Mouse (Mus musculus): ENCODE results near the gene Ptpru.
A peak's percentile ranks its signal among the peaks of the same experiment; 100 is the strongest.
"Not testable (repeated sequence)": the region's sequence is repeated elsewhere in the genome, so short reads cannot be mapped to it uniquely, and the experiment has no call there.

The Ptpru gene

DNA sequence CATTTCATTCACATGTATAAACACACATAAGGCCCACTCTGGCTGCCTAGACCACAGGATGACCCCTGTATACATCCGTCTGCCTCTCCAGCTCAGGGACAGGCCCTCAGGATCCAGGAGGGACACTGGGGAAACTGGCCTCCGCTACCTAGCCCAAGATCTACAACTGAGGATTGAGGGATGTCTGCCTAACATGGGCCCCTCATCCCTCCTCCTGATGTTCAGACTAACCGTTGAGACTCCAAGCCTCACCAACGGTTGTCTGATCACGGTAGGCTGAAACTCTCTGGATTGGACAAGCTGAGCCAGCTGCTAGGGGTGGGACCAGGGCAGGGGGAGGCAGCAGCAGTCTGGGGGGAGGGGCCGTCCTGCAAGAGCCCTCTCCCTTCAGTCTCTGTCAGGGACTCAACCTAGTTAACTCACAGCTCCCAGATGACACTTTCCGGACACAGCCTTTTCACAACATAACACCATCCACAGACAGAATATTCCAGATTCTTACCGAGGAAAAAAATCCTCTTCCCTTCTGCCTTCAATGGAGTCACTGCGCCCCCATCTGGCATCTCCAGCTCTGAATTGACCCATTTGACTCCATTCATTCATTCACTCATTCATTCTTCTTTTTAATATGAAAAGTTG, 4.0 kb downstream of the Ptpru start:
- DNase-seq (ENCODE audit: low read depth), result no peak

DNA sequence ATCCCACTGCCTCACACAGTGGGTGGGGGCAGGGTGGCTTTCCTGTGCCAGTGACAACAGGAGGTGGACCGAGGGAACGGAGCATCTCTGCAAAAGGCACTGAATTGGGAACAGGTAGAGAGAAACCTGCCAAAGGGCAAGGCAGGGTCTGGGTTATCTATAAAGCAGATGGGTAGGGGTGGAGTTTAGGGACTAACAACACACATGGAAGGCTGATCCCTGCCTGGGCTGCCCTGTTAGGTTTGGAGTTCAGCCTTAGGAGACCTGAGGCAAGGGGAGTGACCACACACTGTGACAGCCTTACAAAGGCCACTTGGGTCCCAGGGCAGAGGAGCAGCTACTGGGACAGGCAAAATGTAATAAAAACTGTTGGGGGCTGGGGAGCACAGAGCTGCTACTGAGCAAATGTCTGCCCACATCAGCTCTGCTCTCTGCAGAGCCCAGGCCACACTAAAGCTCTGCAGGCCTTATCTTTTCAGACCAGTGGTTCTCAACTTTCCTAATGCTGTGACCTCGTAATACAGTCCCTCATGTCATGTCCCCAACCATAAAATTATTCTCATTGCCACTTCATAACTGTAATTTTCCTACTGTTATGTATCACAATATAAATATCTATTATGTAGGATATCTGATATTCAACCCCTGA, 5.2 kb downstream of the Ptpru start:
- no peak for DNase-seq (ENCODE audit: low read depth)

DNA sequence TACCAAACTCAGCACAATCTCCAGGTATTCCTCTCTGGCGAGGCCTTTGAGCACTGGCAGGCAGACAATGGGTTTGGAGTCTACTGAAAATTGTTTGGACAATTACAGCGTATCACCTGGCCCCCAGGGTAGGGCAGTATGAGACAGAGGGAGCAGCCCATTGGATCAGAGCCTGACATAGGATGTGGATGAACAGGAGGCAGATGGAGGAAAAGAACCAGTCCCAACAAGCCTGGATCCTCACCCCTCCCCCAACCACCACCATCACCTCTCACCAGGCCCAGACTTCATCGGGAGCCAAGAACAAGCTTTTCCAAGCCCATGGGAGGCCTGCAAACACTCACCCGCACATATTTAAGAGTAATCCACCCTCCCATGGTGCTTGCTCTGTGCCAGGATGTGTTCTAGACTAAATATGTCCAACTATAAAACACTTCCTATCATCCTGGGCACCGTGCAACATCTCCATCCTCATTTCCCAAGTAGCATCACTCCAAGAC, 6.5 kb downstream of the Ptpru start:
- DNase-seq (ENCODE audit: low read depth), result no peak

DNA sequence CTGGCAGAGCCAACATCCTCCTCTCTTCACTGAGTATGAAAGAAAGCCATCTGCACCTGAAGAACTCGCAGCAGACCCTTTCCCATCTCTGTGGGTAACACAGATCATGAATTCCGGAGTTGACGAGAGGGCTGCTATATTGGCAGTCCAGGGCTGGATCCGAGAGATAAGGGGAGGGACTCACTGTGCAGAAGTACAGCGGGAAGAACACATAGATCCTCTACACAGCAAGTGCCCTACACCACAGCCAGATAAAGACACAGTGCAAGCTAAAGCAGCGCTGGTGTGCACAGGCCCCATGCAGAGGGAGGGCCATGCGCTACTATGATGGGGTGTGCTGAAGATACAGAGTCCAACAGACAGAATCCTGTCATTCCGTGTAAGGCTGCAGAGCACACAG, 9.0 kb downstream of the Ptpru start:
- DNase-seq (ENCODE audit: low read depth), result no peak

DNA sequence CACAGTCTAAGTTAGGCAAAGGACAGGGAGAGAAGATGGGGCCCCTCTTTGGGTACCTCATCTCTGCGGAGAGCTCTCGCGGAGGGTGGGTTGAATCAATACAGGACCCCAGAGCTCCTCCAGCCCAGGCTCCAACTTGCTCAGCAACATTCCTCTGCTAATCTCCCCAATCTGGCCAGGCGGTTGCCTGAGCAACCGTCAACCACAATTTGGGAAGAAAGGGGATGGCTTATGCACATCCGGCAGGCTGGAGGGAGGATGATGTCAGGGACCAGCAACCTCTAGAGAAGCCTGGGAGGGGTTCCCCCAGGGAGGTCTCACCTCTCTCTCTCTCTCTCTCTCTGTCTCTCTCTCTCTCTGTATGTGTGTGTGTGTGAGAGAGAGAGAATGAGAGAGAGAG, 11.2 kb downstream of the Ptpru start:
- no peak for DNase-seq (ENCODE audit: low read depth)

DNA sequence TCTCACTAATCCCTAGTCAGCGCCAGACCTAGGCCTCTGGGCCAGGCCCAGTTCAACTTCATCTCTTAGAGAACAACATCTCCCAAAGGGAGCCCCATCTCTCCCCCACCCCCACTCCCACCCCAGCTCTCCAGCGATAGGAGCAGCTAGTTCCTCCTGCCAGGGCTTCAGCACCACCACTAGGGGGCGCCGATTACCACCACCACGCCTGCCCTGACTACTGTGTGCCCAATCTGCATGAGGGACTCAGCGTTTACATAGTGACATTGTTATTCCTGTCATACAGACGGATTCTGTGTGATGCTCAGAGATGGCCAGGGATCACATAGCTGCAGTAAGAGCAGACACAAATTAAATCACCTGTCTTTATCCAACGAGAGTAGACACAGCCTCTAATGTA, 12.3 kb downstream of the Ptpru start:
- peak; percentile 69 for DNase-seq (ENCODE audit: low read depth)

DNA sequence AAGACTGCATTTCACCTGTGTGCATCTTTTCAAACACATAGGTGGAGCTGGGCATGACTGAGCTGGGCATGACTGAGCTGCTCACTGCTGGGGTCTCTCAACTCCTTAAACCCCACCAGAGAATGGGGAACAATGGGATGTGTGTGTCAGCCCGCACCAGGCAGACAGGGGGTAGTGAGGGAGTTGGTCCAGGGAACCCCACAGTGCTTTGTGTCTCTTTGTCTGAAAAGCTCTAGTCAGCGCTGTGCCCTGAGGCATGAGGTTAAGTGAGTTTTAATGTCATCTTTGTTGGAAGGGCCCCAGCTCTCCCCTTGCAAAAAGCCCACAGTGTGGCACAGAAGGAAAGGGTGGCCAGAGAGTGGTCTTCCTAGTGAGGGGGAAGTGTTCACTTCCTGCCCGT, 13.1 kb downstream of the Ptpru start:
- DNase-seq (ENCODE audit: low read depth), result no peak

DNA sequence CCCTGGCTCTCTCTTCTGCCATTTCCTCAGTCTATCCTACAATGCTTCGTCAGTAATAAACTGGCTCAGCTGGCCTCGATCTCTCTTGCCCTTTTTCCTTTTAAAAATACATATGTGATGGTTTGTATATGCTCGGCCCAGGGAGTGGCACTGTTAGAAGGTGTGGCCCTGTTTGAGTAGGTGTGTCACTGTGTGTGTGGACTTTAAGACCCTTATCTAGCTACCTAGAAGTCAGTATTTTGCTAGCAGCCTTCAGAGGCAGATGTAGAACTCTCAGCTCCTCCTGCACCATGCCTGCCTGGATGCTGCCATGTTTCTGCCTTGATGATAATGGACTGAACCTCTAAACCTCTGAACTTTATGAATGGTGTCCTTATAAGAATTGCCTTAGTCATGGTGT, 15.5 kb downstream of the Ptpru start:
- DNase-seq (ENCODE audit: low read depth), result no peak

DNA sequence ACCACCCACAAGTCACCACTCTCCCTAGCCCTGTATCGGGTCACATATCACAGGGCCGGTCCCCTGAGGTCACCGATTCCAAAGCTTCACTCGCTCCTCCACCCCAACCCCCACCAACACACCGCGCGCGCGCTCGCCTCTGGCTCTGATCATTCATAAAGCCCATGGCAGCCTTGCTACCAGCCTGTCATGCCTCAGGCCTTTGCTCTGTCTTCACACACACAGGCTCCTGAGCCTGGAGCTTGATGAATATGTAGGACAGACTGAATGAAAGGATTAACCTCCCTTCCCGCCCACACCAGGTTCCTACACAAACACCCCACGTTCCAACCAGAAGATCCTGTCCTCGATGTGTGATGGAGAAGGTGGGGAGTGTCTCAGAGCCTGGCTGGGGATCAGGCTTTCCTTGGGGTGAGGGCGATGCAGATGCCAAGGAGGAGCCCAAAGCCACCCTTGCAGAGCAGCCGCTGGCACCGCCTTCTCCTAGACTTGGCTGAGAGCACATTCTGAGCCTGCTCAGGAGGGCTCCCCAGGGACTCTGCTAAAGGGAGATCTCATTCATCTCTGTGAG, 16.8 kb downstream of the Ptpru start:
- DNase-seq (ENCODE audit: low read depth), result no peak

DNA sequence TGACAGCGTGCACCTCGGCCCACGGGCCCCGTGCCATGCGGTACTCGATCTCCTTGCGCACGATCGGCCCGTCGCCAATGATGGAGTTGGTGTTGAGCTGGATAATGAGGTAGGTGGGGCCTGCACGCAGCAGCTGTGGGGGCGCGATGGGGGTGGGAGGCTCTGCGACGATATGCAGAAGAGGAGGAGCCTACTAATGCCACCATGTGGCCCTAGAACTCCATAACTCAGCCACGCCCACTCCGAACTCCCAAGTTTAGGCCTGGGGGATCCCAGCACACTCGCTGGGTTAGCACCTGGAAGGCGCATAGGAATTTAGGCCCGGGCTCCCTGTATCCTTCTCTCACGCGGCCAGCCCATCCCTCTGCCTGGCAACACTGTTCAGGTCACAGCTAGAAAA, 19.2 kb downstream of the Ptpru start:
- no peak for DNase-seq (ENCODE audit: low read depth)

DNA sequence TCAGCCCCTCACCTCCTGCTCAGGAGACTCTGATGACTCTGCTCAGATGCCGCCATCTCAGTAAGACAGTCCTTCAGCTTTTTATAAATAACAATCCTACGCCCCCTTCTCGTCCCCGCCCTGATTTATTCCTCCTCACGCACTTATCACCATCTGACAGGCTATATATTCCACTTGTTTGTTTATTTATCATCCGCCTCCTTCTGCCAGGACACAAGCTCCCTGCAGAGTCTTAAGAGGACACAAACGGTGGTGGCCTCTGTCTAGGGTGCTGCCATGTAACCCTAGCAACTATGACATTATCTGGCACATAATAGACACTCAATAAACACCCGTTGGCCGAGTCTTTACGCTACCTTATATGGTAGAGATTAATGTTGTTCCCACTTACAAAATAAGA, 22.3 kb downstream of the Ptpru start:
- no peak for DNase-seq (ENCODE audit: low read depth)

DNA sequence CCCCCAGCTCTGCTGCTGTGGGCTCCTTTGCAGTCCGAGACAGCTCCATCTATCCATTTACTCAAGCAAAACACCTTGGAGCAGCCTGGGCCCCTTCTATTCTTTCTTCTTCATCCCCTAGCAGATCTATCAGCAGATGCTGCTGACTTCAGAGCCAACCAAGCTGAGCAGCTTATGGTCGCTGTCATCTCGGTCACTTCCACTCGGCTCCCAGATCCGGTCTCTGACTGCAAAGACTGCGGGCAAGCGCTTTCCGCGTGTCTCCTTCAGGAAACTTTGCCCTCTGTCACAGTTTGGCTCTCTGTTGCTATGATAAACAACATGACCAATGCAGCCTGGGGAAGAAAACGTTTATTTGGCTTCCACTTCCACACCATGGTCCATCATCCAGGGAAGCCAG, 23.2 kb downstream of the Ptpru start:
- DNase-seq (ENCODE audit: low read depth), result no peak

DNA sequence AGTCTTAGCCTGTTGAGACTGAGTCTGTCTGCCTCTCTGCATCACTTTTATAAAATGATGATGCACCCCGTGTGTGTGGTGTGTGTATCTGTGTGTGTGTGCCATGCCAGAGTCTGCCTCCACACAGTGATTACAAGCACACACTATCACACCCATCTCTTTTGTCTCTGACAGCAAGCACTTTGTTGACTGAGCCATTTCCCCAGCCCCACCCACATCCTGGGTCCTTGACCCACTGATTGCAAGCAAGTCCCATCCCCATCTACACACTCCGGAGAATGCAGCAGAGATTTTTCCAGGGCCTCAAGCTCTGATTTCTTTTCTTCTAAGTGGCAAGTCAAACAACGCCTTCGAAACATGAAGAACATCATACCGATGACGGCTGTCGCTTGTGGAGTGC, 24.3 kb downstream of the Ptpru start:
- no peak for DNase-seq (ENCODE audit: low read depth)

DNA sequence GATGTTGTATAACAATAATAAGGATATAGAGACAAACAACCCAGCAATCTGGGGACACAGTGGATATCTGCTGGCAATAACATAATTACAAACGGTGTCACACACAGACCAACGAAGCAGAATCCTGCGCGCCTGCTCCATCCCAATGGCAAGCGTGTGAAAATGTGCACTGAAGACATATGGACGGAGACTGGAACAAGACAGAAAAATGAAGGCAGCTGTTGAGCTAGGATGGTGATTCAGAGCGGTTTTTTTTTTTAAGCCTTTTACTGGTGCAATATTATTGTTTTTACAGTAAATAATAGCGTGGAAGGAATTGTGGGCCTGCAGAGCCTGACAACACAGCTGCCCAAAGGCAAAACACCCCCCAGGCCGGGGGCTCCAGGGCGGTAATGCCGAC, 25.6 kb downstream of the Ptpru start:
- no peak for DNase-seq (ENCODE audit: low read depth)

DNA sequence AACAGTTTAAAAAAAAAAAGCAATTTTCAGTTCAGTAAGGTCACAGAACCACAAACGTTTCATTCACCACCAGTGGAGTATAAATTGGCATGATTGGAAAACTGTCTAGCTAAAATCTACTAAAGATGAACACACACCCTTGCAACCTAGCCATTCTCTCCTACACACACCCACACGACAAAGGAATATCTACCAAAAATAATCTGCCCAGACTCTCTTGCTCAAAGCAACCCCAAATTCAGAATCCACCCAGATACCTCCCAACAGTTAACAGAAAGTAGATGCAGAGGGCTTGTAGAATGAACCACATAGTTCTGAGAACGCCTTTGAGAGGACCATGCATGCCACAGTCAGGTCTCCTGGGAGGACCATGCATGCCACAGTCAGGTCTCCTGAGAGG, 32.8 kb downstream of the Ptpru start:
- no peak for DNase-seq (ENCODE audit: low read depth)

DNA sequence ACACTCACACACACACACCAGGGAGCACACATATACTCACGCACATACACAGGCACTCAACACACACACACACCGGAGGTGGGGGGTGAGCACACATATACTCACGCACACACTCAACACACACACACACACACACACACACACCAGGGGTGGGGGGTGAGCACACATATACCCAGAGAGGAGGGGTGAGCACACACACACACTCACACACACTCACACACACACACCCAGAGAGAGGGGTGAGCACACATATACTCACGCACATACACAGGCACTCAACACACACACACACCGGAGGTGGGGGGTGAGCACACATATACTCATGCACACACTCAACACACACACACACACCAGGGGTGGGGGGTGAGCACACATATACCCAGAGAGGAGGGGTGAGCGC, 33.4 kb downstream of the Ptpru start:
- DNase-seq (ENCODE audit: low read depth), result not testable (repeated sequence)

DNA sequence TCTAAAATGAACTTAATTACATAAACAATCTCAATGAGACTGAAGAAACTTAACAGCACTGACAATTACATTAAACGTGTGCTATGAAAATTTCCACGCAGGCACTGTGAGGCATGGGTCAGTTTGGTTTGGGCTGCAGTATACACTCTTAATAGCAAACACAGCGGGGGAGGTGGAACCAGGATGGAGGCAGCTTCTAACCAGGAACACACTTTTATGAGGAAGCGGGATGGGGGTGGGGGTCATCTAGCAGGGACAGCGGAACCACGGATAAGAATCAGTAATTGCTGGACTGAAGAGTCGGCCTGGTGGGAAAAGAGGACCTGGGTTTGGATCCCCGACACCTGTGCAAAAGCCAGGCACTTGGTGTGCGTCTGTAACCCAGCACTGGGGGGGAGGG, 34.2 kb downstream of the Ptpru start:
- no peak for DNase-seq (ENCODE audit: low read depth)

DNA sequence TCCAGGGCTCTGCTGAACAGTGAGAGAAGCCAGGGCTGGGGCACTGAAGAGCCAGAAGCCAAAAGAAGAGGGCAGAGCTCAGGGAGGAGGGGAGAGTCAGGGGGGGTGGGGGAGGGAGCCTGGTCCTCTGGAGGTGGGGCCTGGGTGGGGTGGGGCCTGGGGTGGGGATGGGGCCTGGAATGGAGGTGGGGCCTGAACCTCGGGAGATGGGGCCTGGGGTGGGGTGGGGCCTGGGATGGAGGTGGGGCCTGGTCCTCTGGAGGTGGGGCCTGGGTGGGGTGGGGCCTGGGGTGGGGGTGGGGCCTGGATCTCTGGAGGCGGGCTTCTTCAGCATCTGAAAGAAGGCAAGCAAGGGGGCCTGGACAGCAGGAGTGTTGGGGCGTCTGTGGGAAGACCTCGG, 39.1 kb downstream of the Ptpru start:
- DNase-seq (ENCODE audit: low read depth), result no peak

DNA sequence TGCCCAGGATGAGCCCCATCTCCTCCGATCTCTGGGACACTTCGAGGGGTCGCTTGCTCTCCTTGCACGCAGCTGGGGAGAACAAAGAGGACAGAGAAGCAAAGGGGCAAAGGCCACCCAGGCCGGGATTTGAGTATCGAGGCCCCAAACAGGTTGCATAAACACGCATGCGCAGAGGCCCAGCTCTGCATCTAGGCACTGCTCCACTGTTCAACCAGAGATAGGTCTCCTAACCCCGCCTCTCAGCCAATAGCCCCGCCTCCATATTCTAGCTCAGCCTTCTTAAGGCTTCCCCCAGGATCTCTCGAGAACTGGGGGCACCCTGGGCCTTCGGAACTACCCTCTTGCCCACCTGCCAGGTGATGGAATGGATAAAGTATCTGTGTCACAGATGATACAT, 40.2 kb downstream of the Ptpru start:
- no peak for DNase-seq (ENCODE audit: low read depth)

DNA sequence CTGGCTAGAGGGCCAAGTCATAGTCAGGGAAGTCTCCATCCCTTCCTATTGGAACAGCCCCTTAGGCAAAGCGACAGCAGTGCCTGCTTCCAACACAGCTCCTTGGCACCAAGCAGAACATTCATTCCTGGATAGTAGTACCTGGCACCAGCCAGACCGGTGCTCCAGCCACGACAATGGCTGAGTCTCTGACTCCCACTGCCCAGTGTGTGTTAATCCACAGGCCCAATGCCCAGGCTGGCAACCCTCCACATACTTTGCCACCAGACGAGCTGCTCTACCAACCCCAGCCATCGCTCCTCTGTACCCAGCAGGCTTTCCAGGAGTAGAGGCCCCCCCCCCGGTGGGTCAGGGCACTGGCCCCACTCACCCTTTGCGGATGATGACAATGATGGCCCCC, 40.6 kb downstream of the Ptpru start:
- DNase-seq (ENCODE audit: low read depth), result no peak

DNA sequence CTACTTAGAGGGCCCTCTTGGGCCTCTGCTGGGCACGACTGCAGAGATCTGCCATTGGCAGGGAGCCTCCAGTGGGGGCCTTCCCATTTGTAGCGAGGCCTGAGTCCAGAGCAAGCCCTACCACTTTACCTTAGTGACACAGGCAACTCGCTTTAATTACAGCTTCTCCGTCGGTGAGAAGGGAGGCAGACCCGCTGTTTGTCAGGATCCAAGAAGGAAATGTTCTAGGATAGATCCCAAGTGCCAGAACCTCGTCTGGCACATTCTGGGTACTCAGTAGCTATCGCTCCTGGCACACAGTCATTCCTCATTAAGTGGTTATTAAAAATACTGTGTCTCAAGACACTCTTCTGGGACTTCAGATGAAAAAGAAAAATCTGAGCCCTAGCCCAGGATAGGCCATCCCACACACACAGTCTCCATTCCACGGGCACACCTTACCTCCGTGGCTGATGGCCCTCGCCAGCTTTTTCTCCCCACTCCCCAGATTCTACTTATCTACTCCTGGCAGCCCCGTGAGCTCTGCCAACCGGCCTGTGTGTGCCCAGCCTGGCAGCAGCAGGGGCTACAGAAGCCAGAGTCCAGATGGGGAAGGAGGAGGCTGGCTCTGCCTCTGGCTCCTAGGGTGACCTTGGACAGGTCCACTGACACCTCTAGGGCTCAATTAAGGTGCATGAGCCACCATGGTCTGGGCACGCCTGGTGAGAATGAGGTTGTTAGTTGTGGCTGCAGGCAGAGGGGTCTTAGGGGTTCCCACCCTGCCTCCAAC, 41.6 kb downstream of the Ptpru start:
- no peak for DNase-seq (ENCODE audit: low read depth)

DNA sequence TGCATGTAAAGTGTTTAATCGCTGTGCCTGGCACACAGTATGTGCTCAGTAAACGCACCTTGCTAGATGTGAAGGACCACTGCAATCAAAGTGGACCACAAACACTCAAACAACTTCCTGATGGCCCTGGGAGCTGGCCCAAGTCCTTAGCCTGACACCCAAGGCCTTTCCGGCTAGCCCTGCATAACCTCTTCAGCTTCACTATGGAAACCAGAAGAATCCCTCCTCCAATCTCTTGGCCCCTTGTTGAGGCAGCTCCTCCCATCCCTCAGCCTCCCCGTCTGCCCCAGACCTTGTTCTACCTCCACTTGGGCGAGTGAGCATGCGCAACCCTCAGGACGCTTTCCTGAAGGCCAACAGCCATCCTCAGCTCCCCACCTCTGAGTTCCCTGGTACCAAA, 51.3 kb downstream of the Ptpru start:
- DNase-seq (ENCODE audit: low read depth), result no peak

DNA sequence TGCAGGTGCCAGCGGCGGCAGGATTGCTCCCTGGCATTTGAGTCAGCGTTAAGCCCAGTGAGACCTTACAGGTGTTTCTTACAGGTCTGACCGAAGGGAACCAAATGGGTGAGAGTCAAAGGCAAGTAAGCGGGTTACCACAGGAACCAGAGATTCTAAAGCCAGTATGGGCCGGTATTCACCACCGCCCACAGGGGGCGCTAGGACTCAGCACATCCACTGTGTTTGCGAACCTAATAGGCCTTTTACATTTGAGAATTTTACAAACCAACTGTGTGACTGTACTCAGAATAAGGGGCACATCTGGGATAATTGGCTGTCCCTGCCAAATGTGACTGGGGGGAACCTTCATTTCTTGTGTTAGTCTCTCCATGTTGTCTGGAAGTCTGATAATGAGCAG, 54.1 kb downstream of the Ptpru start:
- DNase-seq (ENCODE audit: low read depth), result peak; percentile 55

Measured in naive thymus-derived CD4-positive, alpha-beta T cell, adult 2 months (primary cell).